Mouse (Mus musculus) heart, embryonic 11.5 days (tissue): Measurements from ENCODE around the gene Nms. TPM values are rescaled to one million over a fixed set of nuclear protein-coding genes. Genes with fewer than 3 reads are reported as not detected.

Experiments
- ATAC-seq: fragments of 200-750 bp; cut with Nextera tagmentation; replicated peaks from 2 replicates; pipeline ENCODE4 v1.8.0; 2017; ENCODE audit warnings: moderate library complexity; ENCODE audit not compliant: insufficient number of reproducible peaks, low FRiP score, low TSS enrichment
- H3K27ac ChIP-seq: fragments of 300-500 bp; sonication (generic); 2 replicates; pipeline ENCODE4 v1.5.1; 2014; ENCODE audit warnings: mild to moderate bottlenecking, low read depth, low read length
- H3K27me3 ChIP-seq: fragments of 300-500 bp; sonication (generic); 2 replicates; pipeline ENCODE4 v1.6.1; 2014; ENCODE audit warnings: mild to moderate bottlenecking, low read length, mixed read lengths; ENCODE audit not compliant: control insufficient read depth, insufficient read depth
- H3K36me3 ChIP-seq: fragments of 300-500 bp; sonication (generic); 2 replicates; pipeline ENCODE4 v1.6.1; 2014; ENCODE audit warnings: mild to moderate bottlenecking, low read length, moderate library complexity, mixed read lengths; ENCODE audit not compliant: control insufficient read depth, insufficient read depth
- H3K4me1 ChIP-seq: fragments of 300-500 bp; sonication (generic); 2 replicates; pipeline ENCODE4 v1.6.1; 2014; ENCODE audit warnings: low read length; ENCODE audit not compliant: control insufficient read depth, insufficient read depth
- H3K4me2 ChIP-seq: fragments of 300-500 bp; sonication (generic); 2 replicates; pipeline ENCODE4 v1.6.1; 2014; ENCODE audit warnings: mild to moderate bottlenecking, moderate library complexity
- H3K4me3 ChIP-seq: fragments of 300-500 bp; sonication (generic); 2 replicates; pipeline ENCODE4 v1.5.1; 2014; ENCODE audit warnings: low read depth, low read length
- H3K9ac ChIP-seq: fragments of 300-500 bp; sonication (generic); 2 replicates; pipeline ENCODE4 v1.6.1; 2014; ENCODE audit warnings: mild to moderate bottlenecking, low read depth, low read length, moderate library complexity
- H3K9me3 ChIP-seq: fragments of 300-500 bp; sonication (generic); replicated peaks from 2 replicates; pipeline ENCODE4 v1.6.1; 2016; ENCODE audit warnings: low read length; ENCODE audit not compliant: control insufficient read depth
- WGBS: fragments of 180-500 bp; shearing (Covaris S2); extraction: QIAGEN DNeasy Blood & Tissue Kit; methylation state at CpG from one replicate; pipeline ENCODE4 v1.1.7; 2014; ENCODE audit not compliant: insufficient replicate concordance; 5-methylcytosine and 5-hydroxymethylcytosine counted together
- polyA plus RNA-seq: library from polyadenylated mRNA; unstranded; fragments of >200 nt; fragmentation: Nextera tagmentation; extraction: Ambion mirVana; gene quantifications from 2 replicates; pipeline ENCODE4 v1.2.1, GENCODE M21; 2014

Gene Nms
- polyA plus RNA-seq, 1 experiment from 2014 or later = not detected

- WGBS = 52% methylated on average over 8 of the region's 8 CpGs
- H3K4me2 ChIP-seq = no peak overlapping the region
- no peaks in the 10 kb centered on the region for H3K9me3 ChIP-seq
- no peak overlapping the region for H3K4me3 ChIP-seq
- no peaks in the 10 kb centered on the region for H3K4me1 ChIP-seq
- no peak overlapping the region for H3K27ac ChIP-seq
- H3K9ac ChIP-seq = no peak overlapping the region
- no peaks in the 10 kb centered on the region for H3K36me3 ChIP-seq
- no peak for ATAC-seq
- no peaks in the 10 kb centered on the region for H3K27me3 ChIP-seq
These were observed 8.2 kb upstream of the Nms start for GRCm38 (mm10) chr1:38930767-38931166.

- no peak for ATAC-seq
- WGBS = 34% methylated on average over 5 of the region's 5 CpGs
- H3K4me1 ChIP-seq = no peaks in the 10 kb centered on the region
These were observed 4.3 kb upstream of the Nms start for GRCm38 (mm10) chr1:38934668-38935067.

GRCm38 (mm10) chr1:38936780-38937179, 2.2 kb upstream of the Nms start:
- Histone ChIP-seq H3K4me2 (no peak overlapping the region), H3K4me3 (no peak overlapping the region), H3K27ac (no peak overlapping the region), H3K4me1 (no peaks in the 10 kb centered on the region), H3K9me3 (no peaks in the 10 kb centered on the region), H3K36me3 (no peaks in the 10 kb centered on the region), H3K9ac (no peak overlapping the region), H3K27me3 (no peaks in the 10 kb centered on the region)
- 22% methylated on average over 6 of the region's 6 CpGs for WGBS
- ATAC-seq = no peak

More at GRCm38 (mm10) chr1:38934668-38935067, 4.3 kb upstream of the Nms start:
- H3K27ac ChIP-seq = no peak overlapping the region
- H3K4me3 ChIP-seq = no peak overlapping the region
- no peaks in the 10 kb centered on the region for H3K36me3 ChIP-seq
- H3K9ac ChIP-seq = no peak overlapping the region
- H3K9me3 ChIP-seq = no peaks in the 10 kb centered on the region
- no peaks in the 10 kb centered on the region for H3K27me3 ChIP-seq
- H3K4me2 ChIP-seq = no peak overlapping the region

GRCm38 (mm10) chr1:38939608-38940007, 659 bp downstream of the Nms start:
- Histone ChIP-seq H3K9me3 (no peaks in the 10 kb centered on the region), H3K27ac (no peak overlapping the region), H3K9ac (no peak overlapping the region), H3K4me3 (no peak overlapping the region), H3K4me2 (no peak overlapping the region), H3K36me3 (no peaks in the 10 kb centered on the region), H3K4me1 (no peaks in the 10 kb centered on the region), H3K27me3 (no peaks in the 10 kb centered on the region)
- no peak for ATAC-seq
- 5% methylated on average over 5 of the region's 5 CpGs for WGBS

- H3K9me3 ChIP-seq = no peaks in the 10 kb centered on the region
- no peaks in the 10 kb centered on the region for H3K27me3 ChIP-seq
- H3K27ac ChIP-seq = no peak overlapping the region
- 75% methylated on average over 3 of the region's 3 CpGs for WGBS
- H3K4me1 ChIP-seq = no peaks in the 10 kb centered on the region
- no peak overlapping the region for H3K4me3 ChIP-seq
- H3K4me2 ChIP-seq = no peak overlapping the region
- no peaks in the 10 kb centered on the region for H3K36me3 ChIP-seq
- no peak overlapping the region for H3K9ac ChIP-seq
- no peak for ATAC-seq
These were observed 17.5 kb downstream of the Nms start for GRCm38 (mm10) chr1:38956457-38956856.

GRCm38 (mm10) chr1:38969116-38969515, 30.2 kb downstream of the Nms start:
- WGBS = 95% methylated on average over 1 of the region's 1 CpGs
- H3K27ac ChIP-seq = no peak overlapping the region
- ATAC-seq = no peak

GRCm38 (mm10) chr1:38971712-38972111, 32.8 kb downstream of the Nms start:
- Histone ChIP-seq H3K27me3 (no peaks in the 10 kb centered on the region), H3K9ac (no peak overlapping the region), H3K36me3 (no peaks in the 10 kb centered on the region), H3K4me1 (no peaks in the 10 kb centered on the region), H3K4me3 (no peak overlapping the region), H3K9me3 (no peaks in the 10 kb centered on the region), H3K27ac (no peak overlapping the region), H3K4me2 (no peak overlapping the region)
- WGBS = 71% methylated on average over 3 of the region's 3 CpGs
- no peak for ATAC-seq

More at GRCm38 (mm10) chr1:38969116-38969515, 30.2 kb downstream of the Nms start:
- H3K9ac ChIP-seq = no peak overlapping the region
- H3K9me3 ChIP-seq = no peaks in the 10 kb centered on the region
- no peaks in the 10 kb centered on the region for H3K27me3 ChIP-seq
- no peak overlapping the region for H3K4me3 ChIP-seq
- no peak overlapping the region for H3K4me2 ChIP-seq
- H3K36me3 ChIP-seq = no peaks in the 10 kb centered on the region
- H3K4me1 ChIP-seq = no peaks in the 10 kb centered on the region

- Histone ChIP-seq H3K4me1 (no peaks in the 10 kb centered on the region), H3K36me3 (no peaks in the 10 kb centered on the region), H3K9ac (no peak overlapping the region), H3K4me2 (no peak overlapping the region), H3K4me3 (no peak overlapping the region), H3K27ac (no peak overlapping the region), H3K27me3 (no peaks in the 10 kb centered on the region), H3K9me3 (no peaks in the 10 kb centered on the region)
- no peak for ATAC-seq
- 79% methylated on average over 9 of the region's 9 CpGs for WGBS
These were observed 34.1 kb downstream of the Nms start for GRCm38 (mm10) chr1:38972986-38973592.

GRCm38 (mm10) chr1:38979953-38980352, 41.0 kb downstream of the Nms start:
- no peak overlapping the region for H3K4me3 ChIP-seq
- no peaks in the 10 kb centered on the region for H3K36me3 ChIP-seq
- no peaks in the 10 kb centered on the region for H3K4me1 ChIP-seq
- 52% methylated on average over 7 of the region's 7 CpGs for WGBS
- no peaks in the 10 kb centered on the region for H3K27me3 ChIP-seq
- no peak overlapping the region for H3K4me2 ChIP-seq
- no peaks in the 10 kb centered on the region for H3K9me3 ChIP-seq
- ATAC-seq = no peak
- H3K27ac ChIP-seq = no peak overlapping the region
- no peak overlapping the region for H3K9ac ChIP-seq
